Comparison of ENCODE assay signal across 21 mouse cellular contexts in genomic region chr7:144562016-144562415, GRCm38 (mm10). TPM values are rescaled to one million over a fixed set of nuclear protein-coding genes. Genes with fewer than 3 reads are reported as not detected.
DNase-seq lines count a peak whose midpoint lies in the region; ATAC-seq and TF ChIP-seq lines count a peak whose summit lies in the region.
"Had no signal": no experiment of that assay in that cellular context is flagged by ENCODE, and none has a peak within 500 bp of the region (broad histone marks: within the 10 kb centered on the region; RNA-seq: fewer than 3 reads in every experiment).

No protein-coding gene starts in this region.

- no peak for TF ChIP-seq POLR2A in ES-Bruce4 (IDR thresholded peaks at IDR 0.05; ENCODE audit: insufficient read depth, low read length)

- WGBS in kidney, embryonic 15.5 days = 9% methylated on average over 3 of the region's 3 CpGs

- H3K4me1 ChIP-seq in kidney, embryonic 15.5 days = peaks cover 7% of the 10 kb centered on the region; the same call in 1 of the 2 replicates
- H3K4me1 ChIP-seq in ES-Bruce4 (ENCODE audit: control insufficient read depth, insufficient read depth, low read length) = peaks cover 1% of the 10 kb centered on the region
- H3K4me1 ChIP-seq: hindbrain, embryonic 12.5 days; midbrain, embryonic 15.5 days had no signal

- no peak overlapping the region for H3K4me2 ChIP-seq in kidney, embryonic 15.5 days
- H3K4me2 ChIP-seq: forebrain, embryonic 13.5 days; hindbrain, embryonic 12.5 days; liver, embryonic 11.5 days; midbrain, embryonic 15.5 days had no signal

- no peaks in the 10 kb centered on the region for H3K9me3 ChIP-seq in kidney, embryonic 15.5 days (replicated peaks)
- no peaks in the 10 kb centered on the region for H3K9me3 ChIP-seq in ES-Bruce4 (replicated peaks; ENCODE audit: control insufficient read depth, insufficient read depth, low read length, poor library complexity, severe bottlenecking)
- H3K9me3 ChIP-seq: embryonic facial prominence, embryonic 10.5 days; forebrain, embryonic 13.5 days; hindbrain, embryonic 12.5 days; limb, embryonic 10.5 days; midbrain, embryonic 15.5 days had no signal

- H3K36me3 ChIP-seq in kidney, embryonic 15.5 days = no peaks in the 10 kb centered on the region
- H3K36me3 ChIP-seq in ES-Bruce4 (ENCODE audit: control insufficient read depth, insufficient read depth, low read length, poor library complexity, severe bottlenecking) = no peaks in the 10 kb centered on the region
- H3K36me3 ChIP-seq: embryonic facial prominence, embryonic 10.5 days; hindbrain, embryonic 12.5 days; limb, embryonic 10.5 days; midbrain, embryonic 15.5 days had no signal

- H3K27me3 ChIP-seq in kidney, embryonic 15.5 days = no peaks in the 10 kb centered on the region
- H3K27me3 ChIP-seq in ES-Bruce4 (ENCODE audit: control insufficient read depth, insufficient read depth, low read length, poor library complexity, severe bottlenecking) = no peaks in the 10 kb centered on the region
- H3K27me3 ChIP-seq: midbrain, embryonic 15.5 days had no signal

- no peak overlapping the region for H3K27ac ChIP-seq in kidney, embryonic 15.5 days
- no peak overlapping the region for H3K27ac ChIP-seq in ES-Bruce4 (ENCODE audit: insufficient read depth, low read length)
- H3K27ac ChIP-seq: embryonic facial prominence, embryonic 10.5 days; forebrain, embryonic 13.5 days; heart, adult 2 months; hindbrain, embryonic 12.5 days; limb, embryonic 10.5 days; midbrain, embryonic 15.5 days had no signal

- DNase-seq in kidney, adult 9 months = peak; percentile 57
- DNase-seq in R1 (ENCODE audit: low read depth, low spot score) = peak; percentile 66
- DNase-seq in kidney, postnatal 14 days = peak; percentile 33
- DNase-seq in heart, adult 8-10 months (ENCODE audit: low spot score) = no peak
- no peak for DNase-seq in retina, embryonic 14.5 days (ENCODE audit: low spot score)
- DNase-seq: adrenal gland, postnatal 10 days; cerebellum, postnatal 14 days; gastrocnemius, postnatal 14 days; heart, adult 2 months; lung, adult 2 months; right cerebral cortex, postnatal 4 days; thymus, adult 2 months had no signal

- TF ChIP-seq CTCF in ES-Bruce4 (IDR thresholded peaks at IDR 0.05; ENCODE audit: low read depth, low read length) = no peak

- H3K4me3 ChIP-seq in kidney, embryonic 15.5 days (replicated peaks) = no peak overlapping the region
- no peak overlapping the region for H3K4me3 ChIP-seq in ES-Bruce4 (ENCODE audit: low read depth, low read length)
- H3K4me3 ChIP-seq: embryonic facial prominence, embryonic 10.5 days; forebrain, embryonic 13.5 days; heart, adult 2 months; hindbrain, embryonic 12.5 days; limb, embryonic 10.5 days; midbrain, embryonic 15.5 days had no signal

- no peak overlapping the region for H3K9ac ChIP-seq in kidney, embryonic 15.5 days
- no peak overlapping the region for H3K9ac ChIP-seq in ES-Bruce4 (ENCODE audit: low read depth, poor library complexity, severe bottlenecking)
- H3K9ac ChIP-seq: forebrain, embryonic 13.5 days; hindbrain, embryonic 12.5 days; midbrain, embryonic 15.5 days had no signal

- TF ChIP-seq EP300 in ES-Bruce4 (IDR thresholded peaks at IDR 0.05; ENCODE audit: insufficient read depth, low read depth, low read length) = 0 out of 2 replicates have a peak, but pooled peaks have one; percentile 52

- no peak for ATAC-seq in kidney, embryonic 15.5 days (replicated peaks; ENCODE audit: low FRiP score)
- ATAC-seq: activated CD4-positive, CD25-positive, alpha-beta regulatory T cell, adult 4 months; forebrain, embryonic 13.5 days; midbrain, embryonic 15.5 days had no signal

RNA-seq across cellular contexts. Expression of gene Ppfia1, which starts 8.5 kb away (rescaled TPM):
- 39.2 and 42.1 TPM in 2 replicates for polyA plus RNA-seq in kidney, embryonic 15.5 days (2015; fragmentation: Nextera tagmentation; extraction: Ambion mirVana)
- polyA plus RNA-seq in ES-Bruce4 (2011; ENCODE audit: insufficient read depth, insufficient read length, low read depth, missing spikeins) = 59.0 and 80.5 TPM in 2 replicates
- 10 to 100 TPM; 35.9 to 50.6 (median 43.5) TPM for total RNA-seq in heart, adult 8-10 months (2022)

RNA-seq across cellular contexts. Expression of gene Fadd, which starts 20.2 kb away (rescaled TPM):
- 12.7 and 13.7 TPM in 2 replicates for polyA plus RNA-seq in kidney, embryonic 15.5 days (2015; fragmentation: Nextera tagmentation; extraction: Ambion mirVana)
- 2.5 and 2.9 TPM in 2 replicates for polyA plus RNA-seq in ES-Bruce4 (2011; ENCODE audit: insufficient read depth, insufficient read length, low read depth, missing spikeins)
- total RNA-seq in heart, adult 8-10 months (2022) = 10 to 100 TPM in 1 of 4 experiments, 1 to 10 TPM in 3; 8.4 to 10.0 (median 9.4) TPM

Comparison
In these comparisons a context has a peak if more than half of its experiments do, and no peak if none do; other contexts are left out.
1. DNase-seq: peak in kidney, adult 9 months (single experiment), R1 (single experiment) and kidney, postnatal 14 days (single experiment); none in heart, adult 8-10 months (single experiment) and retina, embryonic 14.5 days (single experiment).